Mouse (Mus musculus): ENCODE results near the gene Psmb7. TPM values are rescaled to one million over a fixed set of nuclear protein-coding genes. Genes with fewer than 3 reads are reported as not detected.

Psmb7 gene
- total RNA-seq (2021) = 100 to 1,000 TPM; 206 to 207 TPM
- long read RNA-seq, experiment 1, transcript Psmb7-201 (8 exons, 1,160 nt) = major isoform, 46 of 50 reads
- long read RNA-seq, experiment 1, partial matches to known transcripts = 2 of 50 reads
- long read RNA-seq, experiment 1, other reads (novel, unspliced or antisense) = 2 of 50 reads
- long read RNA-seq, experiment 2, transcript Psmb7-201 (8 exons, 1,160 nt) = major isoform, 52 of 55 reads
- long read RNA-seq, experiment 2, partial matches to known transcripts = 2 of 55 reads
- long read RNA-seq, experiment 2, other reads (novel, unspliced or antisense) = 1 of 55 reads

DNA sequence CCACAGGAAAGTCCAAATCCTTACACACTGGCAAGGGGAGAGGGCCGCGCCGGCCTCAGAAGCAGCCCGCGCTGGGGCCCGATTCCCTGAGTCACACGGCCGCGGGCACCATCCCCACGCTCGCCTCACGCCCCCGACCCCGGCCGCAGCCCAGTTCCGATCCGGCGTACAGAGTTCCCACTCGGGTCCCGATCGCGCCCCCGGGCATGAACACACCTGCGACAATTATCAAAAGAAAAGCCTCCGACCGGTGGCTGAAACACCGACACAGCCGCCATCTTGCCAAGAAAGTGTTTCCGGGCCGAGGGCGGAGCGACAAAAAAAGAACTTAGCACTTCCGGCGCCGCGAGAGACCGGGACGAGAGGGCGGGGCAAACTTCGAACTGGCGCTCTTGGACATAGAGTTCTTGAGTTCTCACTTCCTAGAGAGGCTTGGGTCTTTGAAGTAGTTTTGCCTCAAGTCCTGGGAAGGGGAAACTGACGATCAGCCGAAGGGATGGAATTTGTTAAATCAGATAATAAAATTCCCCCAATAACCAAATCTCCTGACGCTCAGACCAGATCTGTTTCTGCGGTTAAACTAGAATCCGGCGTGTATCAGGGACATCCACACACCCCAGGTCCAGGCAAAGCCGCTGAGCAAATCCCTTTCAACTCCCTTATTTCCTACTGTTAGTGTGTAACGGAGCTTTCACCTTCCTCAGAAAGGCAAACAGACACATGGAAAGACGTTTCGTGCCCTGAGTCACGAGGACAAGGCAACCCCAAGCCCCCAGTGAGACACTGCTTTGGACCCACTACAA, at the start of gene Psmb7:
Gene Psmb7, minus strand, starts transcription at position 463 of the 803 bp plus-strand sequence.
- DNase-seq (ENCODE audit: low spot score in 2 of 2) = peak; percentile 83 to 87

DNA sequence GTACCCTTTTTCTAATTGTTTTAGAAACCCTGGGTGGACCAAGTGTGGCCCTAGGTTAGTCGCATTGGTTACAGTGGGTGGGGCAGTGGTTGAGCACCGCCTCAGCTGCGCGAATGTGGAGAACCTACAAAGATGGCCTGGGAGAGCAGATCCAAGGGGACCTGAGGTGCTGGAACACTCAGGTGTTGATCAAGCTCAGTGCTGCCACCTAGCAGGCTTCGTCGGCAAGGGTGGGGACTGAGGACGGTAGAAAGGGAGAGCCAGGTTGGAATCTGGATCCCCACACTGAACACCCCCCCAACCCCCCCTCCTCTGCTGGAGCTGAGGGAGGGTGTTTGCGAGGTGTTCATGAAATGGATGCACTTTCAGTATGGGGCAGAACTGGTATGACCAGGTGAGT, 47.7 kb upstream of the Psmb7 start:
- DNase-seq (ENCODE audit: low spot score in 2 of 2) = peak; percentile 30 to 63

DNA sequence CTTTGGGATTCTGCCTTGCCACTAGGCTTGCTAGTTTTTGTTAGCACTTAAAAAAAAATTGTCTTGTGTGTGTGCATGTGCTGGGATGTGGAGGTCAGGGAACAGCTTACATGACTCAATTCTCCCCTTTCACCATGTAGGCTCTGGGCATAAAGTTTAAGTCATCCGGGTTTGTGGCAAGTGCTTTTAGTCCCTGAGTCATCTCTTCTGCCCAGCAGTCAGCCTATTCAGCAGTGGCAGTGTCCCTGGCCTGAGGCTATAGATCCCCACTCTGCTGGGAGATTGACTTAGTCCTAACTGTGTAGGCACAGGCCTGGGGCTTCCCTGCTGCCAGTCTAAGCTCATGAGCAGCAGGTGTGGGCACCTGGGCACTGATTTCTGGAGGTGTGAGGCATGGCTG, 46.0 kb upstream of the Psmb7 start:
- no peak for DNase-seq (ENCODE audit: low spot score in 2 of 2)

DNA sequence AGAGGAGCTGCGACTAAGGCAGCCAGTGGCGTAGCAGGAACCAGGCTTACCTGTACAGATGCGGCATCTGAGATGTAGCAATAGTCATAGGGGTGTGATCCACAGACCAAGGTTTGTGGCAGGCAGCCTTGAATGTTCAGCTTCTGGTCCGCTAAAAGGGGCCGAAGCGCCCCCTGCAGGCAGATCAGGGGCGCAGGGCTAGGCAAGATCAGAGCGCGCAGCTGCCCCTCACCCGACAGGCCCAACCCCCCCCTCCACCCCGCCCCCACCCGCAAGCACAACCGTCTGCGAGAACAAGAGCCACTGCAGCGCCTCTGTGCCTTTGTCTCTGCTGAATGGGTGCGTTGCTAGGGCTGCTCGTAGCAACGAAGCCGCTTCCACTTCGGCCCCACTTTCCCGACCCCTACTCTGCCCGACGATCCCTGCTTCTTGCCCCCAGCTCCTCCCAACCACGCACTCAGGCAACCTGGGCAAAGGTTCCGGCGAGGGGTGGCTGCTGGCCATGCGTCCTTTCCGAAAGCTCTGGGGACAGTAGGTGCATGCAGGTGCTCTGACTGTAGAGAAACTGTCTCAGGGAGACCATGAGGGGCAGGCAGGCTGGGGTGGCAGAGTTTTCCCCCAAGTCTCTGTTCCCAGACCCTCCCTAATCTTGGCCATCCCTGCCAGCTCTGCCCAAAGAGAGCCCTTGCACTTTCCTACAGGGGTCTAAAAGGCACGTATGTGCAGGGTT, 45.1 kb upstream of the Psmb7 start:
- DNase-seq (ENCODE audit: low spot score in 2 of 2) = peak in 1 of 2 experiments; percentile 42

DNA sequence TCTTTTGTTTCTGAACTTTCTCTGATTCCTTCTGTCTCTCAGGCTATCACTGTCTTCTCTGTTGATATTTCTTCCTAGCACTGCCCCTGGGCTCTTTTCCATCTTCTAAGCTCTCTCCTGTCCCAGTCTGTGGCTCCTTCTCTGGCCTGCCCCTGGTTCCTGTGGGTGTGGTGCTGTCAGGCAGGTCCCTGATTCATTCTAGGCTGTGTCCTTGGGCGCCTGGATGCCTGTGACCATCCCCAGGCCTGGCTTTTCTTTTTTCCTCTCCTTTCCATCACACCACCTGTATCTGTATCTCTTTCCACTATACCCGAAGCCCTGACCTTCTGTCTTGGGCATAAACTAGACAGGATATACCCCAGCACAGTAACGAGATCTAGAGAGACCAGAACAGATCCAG, 41.9 kb upstream of the Psmb7 start:
- no peak for DNase-seq (ENCODE audit: low spot score in 2 of 2)

DNA sequence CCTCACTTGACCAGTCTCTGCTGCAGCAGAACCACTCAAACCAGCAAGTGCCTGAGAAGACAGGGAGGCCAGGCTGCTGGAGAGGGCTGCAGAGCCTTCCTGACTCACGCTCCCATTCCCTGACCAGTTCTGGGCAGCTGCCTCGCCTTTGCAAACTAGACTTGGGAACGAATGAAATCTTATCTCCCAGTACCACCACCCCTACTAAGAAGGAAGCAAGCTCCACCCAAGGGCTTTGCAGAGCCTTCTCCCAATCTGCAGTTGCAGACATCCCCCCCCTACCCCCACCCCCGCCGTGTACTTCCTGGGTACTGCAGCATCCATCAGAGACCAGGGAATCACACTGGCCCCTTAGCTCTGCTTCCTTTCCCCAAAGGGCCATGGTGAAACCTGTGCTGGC, 39.2 kb upstream of the Psmb7 start:
- DNase-seq (ENCODE audit: low spot score in 2 of 2) = no peak

DNA sequence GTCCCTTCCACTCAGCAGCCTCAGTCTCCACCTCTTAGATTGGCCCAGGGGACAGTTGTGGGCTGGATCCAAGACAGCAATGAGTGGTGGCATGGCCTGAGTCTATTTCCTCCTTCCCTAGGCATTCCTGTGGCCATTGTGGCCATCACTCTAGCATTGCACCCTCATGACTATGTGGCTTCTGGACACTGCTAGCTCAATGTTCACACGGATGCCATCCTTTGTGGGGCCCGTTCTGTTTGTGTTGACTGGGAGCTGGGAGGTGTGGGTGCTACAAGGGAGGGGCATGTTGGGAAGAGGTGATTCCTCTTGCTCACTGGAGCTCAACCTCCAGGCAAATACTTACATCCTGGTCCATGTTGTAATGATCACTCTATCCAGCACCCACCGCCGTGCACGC, 38.3 kb upstream of the Psmb7 start:
- no peak for DNase-seq (ENCODE audit: low spot score in 2 of 2)

DNA sequence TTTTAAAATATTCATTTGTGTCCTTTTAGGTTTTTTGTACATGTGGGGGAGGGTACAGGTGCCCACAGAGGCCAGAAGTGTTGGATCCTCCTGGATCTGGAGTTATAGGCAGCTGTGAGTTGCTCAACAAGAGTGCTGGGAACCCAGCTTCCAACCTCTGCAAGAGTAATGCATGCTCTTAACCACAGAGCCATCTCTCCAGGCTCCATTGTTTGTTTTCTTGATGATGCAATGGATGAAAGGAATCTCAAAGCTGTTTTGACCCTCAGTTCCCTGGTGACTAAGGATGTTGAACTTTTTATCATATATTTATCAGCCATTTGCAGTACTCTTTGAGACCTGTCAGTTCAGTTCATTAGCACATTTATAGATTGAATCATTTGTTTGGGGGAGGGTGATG, 35.1 kb upstream of the Psmb7 start:
- no peak for DNase-seq (ENCODE audit: low spot score in 2 of 2)

DNA sequence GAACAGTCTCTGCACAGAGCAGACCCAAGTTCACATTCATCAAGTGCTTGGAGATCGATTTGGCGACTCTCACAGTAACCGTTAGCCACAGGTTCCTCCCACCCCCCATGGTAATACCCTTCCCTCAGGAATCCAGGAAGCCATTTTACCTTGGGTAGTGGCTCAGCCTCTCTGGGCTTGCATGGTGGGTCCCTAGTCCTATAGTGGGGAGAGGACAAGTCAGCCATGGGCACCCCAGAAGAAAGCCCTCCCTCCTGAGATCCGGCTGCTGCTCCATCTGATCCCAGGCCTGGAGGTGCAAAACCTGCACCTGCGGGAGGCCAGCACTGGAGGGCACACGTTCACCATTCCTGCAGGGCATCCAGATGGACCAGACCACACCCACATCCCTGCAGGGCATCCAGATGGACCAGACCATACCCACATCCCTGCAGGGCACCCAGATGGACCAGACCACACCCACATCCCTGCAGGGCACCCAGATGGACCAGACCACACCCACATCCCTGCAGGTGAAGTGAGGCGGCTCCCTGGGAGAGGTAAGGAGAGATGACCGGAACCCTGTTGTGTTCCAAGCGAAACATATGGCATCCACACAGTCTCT, 31.6 kb upstream of the Psmb7 start:
- DNase-seq (ENCODE audit: low spot score in 2 of 2) = no peak

DNA sequence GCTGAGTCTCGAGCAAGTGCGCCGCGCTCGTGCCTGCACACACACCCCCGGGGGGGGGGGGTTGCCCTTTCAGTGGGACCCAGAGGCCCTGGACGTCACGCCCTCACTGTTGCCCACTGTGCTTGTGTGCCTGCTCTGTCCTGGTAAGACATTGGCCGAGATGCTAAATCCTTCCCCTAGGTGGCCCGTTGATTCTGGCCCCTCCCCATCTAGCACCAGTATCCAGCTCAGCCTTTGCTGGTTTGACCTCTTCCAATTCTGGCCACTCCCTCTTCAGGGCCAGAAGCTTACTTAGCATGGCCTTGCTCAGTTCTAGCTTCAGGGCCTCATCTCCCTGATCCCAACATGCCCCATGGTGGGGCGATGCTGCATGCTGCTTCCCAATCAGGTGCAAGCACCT, 28.6 kb upstream of the Psmb7 start:
- no peak for DNase-seq (ENCODE audit: low spot score in 2 of 2)

DNA sequence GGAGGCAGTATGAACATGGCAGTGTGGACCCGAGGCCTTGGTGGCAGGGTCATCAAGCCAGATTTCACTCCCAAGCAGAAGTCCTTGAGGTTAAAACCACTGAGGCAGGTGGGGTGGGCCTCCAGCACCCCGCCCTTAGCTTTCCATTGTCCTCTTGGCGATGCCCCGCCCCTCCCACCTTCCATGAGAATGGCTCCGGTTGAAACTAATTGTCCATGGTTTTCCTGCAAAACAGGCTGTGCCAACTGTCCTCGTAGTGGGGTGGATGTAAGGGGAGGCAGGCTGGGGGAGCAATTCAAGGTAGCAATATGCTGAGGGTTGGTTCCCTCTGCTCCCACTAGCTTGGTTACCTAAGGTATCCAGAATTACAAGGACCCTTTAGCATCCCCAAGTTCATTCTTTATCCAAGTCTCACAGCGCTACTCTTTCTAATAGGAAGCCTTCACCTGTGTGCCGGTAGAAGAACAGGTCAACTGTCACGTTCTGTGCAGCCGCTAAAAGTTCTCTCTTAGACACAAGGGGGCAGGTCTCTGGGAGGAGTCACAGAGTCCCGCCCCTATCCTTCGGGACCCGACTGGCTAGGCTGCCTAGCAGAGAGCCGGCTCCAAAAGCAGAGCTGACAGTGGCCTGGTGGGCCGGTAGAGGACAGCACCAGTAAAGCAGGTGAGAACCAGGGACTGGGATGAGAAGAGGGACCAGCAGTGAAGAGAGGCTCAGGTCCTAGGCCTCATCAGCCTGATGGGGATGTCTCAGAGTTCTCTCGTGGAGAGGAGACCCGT, 25.1 kb upstream of the Psmb7 start:
- no peak for DNase-seq (ENCODE audit: low spot score in 2 of 2)

DNA sequence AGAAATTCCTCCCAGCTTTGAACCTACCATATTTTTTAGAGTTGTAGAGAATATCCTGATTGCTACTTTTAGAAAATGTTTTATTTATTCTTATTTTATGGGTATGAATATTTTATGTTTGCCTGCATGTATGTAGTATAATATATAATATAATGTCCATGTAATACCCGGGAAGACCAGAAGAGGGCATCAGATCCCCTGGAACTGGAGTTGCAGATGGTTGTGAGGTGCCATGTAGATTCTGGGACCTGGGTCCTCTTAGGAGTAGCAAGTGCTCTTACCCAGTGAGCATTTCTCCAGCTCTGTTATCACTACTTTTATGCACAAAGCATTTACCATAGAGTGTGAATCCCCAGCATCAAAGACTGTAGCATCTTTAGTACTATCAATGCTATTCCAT, 17.5 kb upstream of the Psmb7 start:
- no peak for DNase-seq (ENCODE audit: low spot score in 2 of 2)

DNA sequence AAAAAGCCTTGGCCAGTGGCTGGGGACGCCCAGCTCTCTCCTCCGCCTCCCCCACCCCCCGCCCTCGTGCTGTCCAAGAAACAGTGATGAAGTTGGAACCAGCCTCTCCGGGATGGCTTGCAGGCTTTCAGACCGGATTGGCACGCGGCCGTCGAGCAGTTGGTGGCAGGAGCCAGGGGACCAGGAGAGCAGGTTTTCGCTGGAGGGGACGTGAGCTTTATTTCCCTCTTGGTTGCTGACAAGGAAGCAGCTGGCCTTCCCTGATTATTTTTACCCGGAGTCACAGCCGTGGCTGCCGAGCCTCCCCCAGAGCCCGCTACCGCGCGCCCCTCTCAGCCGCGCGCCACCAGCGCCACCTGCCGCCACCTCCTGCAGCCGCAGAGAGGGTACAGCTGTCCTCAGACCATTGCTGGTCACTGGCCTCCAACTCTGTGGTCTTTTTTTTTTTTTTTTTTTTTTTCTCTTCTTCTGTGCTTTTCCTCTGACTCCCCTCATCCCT, 14.5 kb upstream of the Psmb7 start:
- DNase-seq (ENCODE audit: low spot score in 2 of 2) = peak; percentile 75 to 79

DNA sequence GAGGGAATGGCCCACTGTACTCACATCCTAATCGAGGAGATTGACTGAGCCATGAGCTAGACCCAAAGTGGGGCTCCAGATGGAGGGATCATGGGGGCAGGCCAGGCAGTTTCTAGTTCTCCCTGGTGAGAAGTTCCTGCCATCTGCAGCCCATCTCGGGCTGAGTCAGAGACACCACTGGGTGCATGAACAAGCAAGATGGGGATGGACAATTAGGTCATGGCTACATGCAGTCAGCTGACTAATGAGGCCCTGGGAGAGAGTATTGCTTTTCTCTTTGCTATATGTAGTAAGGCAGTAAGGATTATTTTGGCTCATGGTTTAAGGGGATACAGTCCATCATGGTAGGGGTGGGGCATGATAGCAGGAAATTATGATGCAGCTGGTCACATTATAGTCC, 9.8 kb upstream of the Psmb7 start:
- no peak for DNase-seq (ENCODE audit: low spot score in 2 of 2)

DNA sequence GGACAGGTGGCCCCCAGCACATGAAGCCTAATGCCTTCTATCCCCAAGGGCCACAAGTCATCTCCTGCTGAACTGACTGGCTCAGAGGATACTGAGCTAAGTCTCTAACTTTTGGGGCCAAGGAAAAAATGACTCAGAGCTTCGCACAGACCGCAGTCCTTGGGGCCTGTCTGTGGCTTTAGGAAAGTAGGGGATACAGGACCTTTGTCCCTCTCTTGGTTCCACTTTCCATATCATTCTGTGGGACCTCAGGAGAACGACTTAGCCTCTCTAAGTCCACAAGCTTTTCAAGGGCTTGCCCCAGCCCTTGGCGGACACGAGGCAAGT, 9.4 kb upstream of the Psmb7 start:
- DNase-seq (ENCODE audit: low spot score in 2 of 2) = no peak

DNA sequence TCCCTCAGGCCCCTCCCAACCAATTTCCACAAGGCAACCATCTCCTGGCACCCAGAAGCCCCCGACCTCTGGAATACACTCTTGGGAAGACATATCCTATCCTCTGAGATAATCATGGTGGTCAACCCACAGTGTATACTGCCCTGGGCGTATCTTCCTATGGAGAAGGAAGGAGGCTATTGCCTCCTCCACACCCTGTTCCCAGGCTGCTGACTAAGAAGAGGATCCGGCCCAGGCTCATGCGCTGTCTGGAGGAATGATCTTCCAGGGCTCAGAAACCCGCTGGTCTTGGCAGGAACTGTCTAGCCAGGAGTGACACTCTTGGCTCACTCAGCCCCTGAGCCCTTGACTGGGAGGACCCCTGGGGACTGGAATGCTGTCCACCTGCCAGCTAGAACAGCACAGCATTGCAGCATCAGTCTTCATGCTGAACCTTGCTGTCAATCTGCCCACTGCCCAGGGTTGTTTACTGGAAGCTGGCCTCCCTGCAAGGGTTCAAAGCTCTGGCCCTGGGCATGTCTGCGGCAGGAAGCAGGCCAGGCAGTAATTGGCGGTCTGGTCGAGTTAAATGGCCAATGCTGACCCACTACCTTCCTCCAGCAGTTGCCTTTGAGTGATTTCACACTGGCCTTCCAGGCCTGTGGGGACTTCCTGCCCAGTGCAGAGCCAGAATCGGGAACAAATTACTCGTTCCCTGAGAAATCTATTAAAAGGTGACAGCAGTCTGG, 8.8 kb upstream of the Psmb7 start:
- DNase-seq (ENCODE audit: low spot score in 2 of 2) = no peak

DNA sequence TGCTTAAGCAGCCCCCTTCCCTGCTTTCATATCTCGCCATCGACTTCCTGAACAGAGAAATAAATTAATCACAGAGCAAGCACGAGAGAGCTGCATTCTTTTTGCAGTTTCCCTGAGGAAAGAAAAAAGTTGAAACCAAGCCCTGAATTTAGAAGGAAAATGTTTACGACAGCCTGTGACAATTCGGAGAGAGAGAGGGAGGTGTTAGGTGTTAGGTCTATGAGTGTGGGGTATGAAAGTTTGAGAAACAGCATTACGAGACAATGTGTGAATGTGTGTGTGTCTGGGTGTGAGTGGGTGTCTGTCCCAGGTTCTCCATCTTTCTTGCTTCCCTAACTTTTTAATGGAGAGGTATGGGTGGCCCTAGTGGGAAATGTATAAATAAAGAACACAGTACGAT, 8.2 kb upstream of the Psmb7 start:
- no peak for DNase-seq (ENCODE audit: low spot score in 2 of 2)

DNA sequence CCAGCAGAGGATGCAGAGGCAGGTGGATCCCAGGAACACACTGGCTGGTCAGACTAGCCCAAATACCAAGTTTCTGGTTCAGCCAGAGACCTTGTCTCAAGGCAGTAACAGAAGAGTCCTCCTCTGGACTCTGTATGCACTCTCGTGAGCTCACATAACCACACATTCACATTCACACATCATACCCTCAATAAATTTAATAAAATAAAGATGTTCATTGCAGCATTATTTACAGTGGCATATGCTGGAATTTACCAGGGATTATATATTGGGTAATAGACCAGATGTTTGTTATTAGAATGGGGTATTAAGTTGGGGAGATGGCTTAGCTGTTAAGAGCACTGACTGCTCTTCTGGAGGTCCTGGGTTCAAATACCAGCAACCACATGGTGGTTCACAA, 6.5 kb upstream of the Psmb7 start:
- no peak for DNase-seq (ENCODE audit: low spot score in 2 of 2)

DNA sequence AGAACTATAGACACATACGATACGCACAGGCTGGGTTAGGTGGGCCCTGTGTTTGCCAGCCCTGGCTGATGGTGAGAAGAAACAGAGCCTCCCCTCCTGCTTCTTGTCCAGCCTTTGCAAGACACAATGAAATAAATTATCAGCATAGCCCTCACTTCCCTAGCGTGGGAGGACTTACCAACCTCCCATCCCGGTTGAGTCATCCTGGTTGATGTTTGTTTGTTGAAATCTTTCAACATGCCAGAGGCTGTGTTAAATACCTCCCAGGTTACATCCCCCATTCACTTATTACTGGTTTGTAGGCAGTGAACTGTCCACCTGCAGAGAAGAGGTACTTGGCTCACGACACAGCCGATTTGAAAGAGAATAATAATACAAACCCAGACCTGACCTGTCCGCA, 3.8 kb upstream of the Psmb7 start:
- DNase-seq (ENCODE audit: low spot score in 2 of 2) = no peak

DNA sequence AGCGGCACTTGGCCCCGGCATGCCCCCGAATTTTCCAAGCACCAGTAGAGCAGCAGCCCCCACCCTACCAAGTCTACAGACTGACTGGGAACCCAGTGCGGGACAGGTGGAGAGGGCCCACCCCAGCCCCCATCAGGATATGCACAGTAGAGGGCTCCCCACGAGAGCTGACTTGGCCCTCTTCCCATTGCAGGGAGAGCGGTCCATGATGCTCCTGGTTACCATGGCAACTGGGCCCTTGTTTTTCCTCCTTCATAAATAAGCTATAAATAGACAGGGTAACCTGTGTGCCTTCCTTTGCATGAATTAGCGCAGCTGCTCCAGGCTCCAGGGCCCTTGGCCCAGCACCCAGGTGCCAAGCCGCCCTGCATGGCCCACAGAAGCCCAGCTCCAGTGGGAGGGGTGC, 3.3 kb upstream of the Psmb7 start:
- peak in 1 of 2 experiments; percentile 31 for DNase-seq (ENCODE audit: low spot score in 2 of 2)
